Mouse (Mus musculus): Measurements from ENCODE around the gene Rbm47.
"Not testable (repeated sequence)": the region's sequence is repeated elsewhere in the genome, so short reads cannot be mapped to it uniquely, and the experiment has no call there.

Rbm47 gene

DNA sequence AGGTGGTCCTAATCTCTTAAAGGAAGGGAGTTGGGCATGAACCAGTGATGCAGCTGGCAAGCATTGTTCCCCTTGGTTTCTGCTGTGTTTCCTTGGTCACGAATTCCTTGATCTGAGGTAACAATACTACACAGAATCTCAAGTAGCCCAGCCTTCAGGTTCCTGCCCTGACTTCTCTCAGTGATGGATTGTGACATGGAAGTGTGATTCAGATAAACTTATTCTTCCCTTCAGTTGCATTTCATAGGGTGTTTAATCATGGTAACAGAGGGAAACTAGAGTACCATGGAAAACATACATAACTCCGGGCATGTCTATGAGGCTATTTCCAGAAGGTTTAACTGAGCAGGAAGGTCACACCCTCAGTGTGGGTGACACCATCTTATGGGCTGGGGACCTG, at the start of gene Rbm47:
TSS of gene Rbm47 (minus strand) at position 101 of the 400 bp plus-strand sequence.
- DNase-seq: no peak

DNA sequence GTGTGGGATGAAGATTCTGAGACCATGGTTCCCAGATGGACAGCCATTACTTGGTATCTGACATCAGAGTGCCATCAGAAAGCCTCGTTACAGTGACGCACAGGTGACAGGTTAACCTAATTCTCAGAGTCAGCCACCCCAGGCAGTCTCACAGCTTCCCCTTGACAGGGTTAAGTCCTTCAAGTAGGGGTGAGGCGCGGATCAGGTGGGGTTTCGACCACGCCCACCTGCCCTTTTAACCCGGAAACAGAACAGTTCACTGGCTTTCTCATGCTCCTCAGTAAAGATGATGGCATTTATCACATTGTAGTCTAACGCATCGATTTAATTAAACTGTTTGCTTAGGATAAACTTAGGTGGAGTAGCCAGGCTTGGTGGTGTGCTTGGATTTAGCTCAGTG, 47.7 kb upstream of the Rbm47 start:
- no peak for DNase-seq

DNA sequence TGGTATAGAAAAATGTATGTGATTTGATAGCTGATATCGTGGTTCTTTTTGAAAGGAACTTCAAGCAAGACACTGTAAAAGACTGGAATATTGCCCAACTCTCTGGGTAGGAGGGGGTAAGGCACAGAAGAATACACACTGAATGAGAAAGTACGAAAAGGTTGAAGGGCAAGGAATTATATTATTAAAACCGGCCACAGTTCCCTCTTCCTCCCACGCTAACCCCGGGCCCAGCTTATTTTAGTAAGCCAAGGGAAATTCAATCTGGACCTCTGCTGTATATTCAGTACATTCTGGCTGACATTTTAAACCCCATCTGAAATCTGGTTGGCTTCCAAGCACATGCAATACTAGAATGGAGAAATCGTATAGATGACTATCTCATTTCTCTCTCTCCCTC, 46.8 kb upstream of the Rbm47 start:
- no peak for DNase-seq

DNA sequence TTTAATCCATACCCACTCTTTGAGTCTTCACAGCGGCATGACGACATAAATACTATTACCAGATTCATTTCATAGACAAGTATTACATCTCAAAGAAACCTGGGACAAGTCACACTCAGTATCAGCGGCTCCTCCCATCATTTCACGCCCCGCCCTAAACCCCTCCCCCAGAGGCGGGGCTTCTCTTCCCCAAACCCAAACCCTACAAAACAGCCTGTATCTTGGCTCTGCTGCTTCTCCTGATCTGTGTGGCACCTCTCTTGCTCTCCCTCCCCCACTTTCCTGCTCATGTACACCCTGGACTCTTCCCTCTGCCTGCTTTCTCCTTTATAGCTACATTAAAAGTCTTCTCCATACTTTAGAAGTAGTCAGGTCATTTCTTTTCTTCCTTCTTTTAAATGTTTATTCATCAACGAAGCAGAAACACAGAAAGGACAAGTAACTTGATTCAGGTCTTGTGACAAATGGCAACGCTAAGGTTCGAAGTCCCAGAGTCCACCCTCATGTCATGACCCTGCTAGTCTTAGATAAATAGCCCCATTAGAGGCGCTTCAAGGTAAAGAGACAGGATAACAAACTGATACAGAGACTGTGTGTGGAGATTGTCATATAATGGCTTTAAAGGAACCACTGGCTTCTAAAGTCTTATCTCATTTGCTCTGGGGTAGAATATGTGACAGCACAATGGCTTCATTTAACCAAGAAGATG, 42.8 kb upstream of the Rbm47 start:
- DNase-seq: peak; percentile 65

DNA sequence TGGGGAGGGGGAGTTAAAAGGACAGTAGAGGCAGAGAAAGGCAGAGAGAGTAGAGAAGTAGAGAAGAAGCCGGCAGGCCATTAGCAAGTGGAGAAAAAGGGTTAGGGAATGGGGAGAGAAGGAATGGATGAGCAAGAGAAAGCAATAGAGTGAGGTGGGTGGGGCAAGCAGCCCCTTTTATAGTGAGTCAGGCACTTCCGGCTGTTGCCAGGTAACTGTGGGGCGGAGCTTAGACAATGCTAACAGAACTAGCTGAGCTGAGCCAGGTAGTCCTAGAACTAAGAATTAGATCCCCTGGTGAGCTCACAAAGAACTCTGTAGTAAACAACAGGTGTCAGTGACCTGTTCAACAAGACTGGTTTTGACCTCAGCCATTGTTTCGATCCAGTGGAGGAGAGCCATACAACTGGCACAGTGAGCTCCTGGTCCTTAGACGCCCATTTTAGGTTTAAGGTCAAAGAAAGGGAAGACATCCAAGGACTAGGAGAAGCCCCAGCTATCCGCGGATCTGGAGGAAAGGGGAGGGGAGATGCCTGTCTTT, 41.5 kb upstream of the Rbm47 start:
- no peak for DNase-seq

DNA sequence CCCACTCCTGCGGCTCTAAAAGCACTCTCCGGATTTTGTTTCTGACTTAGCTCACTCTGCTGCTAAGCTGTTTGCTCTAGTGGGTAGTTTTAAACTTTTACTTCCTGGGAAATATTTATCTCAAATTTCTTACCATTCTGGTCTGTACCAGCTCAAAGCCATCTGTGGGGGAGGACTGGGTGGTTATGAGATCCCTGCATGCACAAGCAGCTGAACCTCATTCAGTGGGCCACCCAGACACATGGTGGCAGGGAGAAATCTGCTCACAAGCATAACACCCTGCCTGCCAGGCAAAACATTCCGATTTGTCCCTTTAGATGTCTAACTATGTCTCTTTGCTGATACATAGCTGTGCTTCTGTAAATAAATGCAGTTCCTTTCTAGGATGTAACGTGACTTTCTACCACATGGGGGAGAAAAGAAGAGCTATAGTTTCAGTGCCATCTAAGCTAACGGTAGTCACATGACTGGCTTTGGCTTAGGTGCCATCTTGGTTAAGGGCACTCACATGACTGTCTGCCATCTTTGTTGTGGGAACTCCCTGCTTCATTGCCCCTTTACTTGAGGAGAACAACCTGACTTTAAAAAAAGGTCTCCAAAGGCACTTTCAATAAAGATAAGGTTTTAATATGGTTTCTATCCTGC, 36.7 kb upstream of the Rbm47 start:
- no peak for DNase-seq

DNA sequence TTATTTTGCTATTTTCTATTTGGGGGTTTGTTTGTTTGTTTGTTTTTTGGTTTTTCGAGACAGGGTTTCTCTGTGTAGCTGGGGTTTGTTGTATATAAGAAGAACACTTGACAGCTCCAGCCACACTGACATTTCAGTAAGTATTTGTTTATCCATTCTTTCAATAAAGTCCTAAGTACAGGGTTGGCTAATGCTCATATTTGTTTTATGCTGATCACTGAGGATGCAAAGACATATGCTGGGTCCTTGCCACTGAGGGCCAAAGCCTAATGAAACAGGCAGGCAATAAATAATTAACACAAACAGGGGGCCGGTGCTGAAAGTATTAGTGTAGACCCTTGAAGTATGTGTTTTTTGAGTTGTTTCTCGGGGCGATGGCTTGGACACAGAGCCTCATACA, 32.0 kb upstream of the Rbm47 start:
- no peak for DNase-seq

DNA sequence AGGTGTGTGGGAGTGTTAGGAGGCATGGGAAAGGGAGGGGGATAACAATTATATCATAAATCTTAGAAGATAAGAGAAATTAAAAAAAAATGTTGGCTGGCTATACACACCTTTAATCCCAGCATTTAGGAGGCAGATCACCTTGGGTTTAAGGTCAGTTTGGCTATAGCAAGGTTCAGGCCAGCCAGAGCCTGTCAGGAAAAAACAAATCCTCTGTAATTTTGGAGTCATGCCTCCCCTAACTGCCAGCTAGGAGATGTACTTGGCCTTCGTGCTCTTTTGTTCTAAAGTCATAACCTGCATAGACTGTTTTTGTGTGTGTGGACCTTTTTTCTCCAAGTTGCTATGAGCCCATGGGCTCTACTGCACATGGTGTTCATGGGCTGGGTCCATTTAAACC, 30.5 kb upstream of the Rbm47 start:
- DNase-seq: no peak

DNA sequence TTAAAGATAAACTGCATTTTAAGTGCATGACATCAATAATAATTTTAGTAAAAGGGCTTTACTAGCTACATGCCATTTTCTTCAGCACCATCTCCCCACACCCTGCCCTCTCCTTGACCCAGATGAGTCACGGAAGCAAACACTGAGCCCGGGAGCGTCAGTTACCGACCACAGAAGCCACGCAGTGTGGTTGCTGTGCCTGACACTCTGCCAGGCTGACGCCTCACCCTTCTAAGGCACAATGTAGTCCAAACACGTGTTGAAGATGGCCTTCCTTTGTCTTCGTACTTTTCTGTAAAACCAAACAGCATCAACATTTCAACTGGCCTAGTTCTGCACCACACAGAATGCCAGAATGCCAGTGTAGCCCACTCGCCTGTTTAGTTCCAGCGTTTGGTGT, 27.1 kb upstream of the Rbm47 start:
- DNase-seq: peak; percentile 13

DNA sequence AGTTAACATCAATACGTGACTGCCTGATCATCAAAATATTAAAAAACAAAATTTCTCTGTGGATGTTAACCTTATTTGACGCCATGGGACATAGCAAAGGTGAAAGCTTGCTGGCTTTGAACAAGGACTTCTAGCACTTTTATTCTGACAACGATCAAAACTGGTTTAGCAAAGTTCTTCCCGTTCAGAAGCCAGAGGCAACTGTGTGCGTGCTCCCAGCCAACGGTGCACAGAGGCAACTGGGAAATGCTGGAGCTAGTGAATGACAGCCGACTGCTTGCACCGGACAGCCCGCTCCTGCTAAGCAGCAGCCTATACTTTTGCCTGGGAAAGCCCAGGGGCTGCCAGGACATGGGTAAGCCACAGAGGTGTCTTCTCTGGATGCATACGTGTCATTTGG, 22.4 kb upstream of the Rbm47 start:
- DNase-seq: no peak

DNA sequence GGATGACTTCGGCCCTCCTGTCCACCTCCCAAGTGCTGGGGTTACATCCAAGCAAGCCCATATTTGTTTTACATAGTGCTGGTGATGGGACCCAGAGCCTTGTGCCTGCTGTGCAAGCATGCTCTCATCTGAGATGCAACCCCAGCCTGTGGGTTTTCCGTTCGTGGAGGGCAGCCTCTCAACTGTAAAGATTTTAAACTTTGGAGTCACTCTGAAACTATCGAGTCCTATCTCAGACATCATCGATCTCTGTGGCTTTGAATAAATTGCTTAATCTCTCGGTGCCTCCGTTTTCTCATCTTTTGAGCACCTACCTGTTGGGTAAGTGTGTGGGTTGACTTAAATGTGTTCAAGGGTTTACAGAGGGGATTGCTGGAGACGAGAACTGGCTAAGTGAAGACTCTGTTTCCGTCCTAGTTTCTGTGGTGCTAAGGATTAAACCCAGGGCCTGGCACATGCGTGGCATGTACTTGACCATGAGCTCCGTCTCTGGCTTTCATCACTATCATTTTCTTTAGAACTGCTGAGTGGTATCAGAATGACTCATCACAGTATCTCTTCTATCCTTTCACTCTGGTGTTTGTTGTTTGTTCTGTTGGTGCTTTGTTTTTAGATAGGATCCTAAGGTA, 20.4 kb upstream of the Rbm47 start:
- DNase-seq: no peak

DNA sequence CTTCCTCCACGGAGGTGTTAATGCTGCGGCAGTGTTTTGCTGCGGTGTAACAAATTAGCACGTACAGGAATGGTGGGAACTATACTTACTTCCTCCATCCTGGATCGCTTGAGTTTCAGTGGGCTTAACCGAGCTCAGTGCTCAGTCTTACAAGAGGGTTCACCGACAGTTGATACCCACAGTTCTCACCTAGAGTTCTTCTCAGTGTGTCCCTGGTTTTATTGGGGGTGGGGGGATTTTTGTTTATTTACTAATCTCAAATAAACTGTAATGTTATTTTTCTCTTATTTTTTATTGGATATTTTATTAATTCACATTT, 18.2 kb upstream of the Rbm47 start:
- no peak for DNase-seq

DNA sequence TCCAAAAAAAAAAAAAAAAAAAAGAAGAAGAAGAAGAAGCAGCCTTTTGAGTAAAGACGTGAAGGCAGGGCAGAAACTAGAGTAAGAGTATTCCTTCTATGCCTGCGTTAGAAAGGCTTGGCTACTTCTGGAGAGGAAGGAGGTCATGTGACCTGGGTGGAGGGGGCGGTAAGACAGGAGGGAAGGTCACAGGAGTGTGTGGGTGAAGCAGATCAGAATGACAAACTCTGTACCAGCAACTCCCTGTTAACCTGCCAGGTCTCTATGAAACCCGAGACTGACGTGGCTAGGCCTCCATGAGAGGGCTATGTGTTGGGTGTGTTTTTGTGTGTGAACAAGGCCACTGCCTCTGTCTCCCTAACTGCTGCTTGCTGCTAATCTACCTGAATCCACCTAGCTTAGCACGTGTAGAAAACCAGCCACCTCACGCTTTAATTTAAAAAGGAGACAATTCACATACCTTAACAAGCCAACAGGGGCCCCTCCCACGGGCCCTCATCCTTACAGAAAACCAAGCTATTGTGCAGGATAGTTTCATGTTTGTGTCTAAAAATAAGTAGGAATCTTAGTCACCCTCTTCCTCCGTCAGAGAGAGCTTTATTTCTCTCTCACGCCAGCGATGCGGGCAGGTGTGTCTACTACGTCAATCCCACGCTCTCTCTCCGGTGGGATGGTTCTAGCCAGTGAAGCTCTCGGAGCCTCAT, 17.7 kb upstream of the Rbm47 start:
- DNase-seq: no peak

DNA sequence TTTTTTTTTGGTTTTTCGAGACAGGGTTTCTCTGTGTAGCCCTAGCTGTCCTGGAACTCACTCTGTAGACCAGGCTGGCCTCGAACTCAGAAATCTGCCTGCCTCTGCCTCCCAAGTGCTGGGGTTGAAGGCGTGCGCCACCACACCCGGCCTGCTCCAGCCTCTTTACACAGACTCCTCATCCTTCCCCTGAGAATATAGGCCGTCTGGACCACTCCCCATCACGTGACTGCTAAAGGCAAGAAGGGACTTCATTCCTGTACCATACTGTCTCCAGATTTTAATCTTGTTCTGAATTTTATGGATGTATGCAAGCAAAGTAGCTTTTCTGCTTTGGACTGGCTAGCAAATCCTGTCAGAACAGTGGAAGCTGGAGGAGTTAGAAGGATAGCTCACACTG, 15.7 kb upstream of the Rbm47 start:
- DNase-seq: not testable (repeated sequence)

DNA sequence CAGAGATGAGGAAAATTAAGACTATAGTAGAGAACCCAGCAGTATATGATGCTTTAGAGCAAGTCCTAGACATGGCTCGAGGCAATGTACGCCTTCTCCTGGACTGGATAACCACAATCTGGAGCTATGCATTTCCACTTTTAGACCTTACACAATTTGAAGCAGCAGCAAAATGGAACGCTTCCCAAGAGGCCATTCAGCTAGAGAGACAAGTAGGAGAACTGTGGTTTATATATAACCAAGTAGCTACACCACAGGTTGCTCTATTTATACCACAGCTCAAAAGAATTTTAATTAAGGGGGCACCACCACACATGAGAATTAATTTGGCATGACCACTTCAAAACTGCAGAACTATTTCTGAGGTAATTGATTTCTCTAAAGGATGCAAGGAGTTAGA, 9.2 kb upstream of the Rbm47 start:
- no peak for DNase-seq

DNA sequence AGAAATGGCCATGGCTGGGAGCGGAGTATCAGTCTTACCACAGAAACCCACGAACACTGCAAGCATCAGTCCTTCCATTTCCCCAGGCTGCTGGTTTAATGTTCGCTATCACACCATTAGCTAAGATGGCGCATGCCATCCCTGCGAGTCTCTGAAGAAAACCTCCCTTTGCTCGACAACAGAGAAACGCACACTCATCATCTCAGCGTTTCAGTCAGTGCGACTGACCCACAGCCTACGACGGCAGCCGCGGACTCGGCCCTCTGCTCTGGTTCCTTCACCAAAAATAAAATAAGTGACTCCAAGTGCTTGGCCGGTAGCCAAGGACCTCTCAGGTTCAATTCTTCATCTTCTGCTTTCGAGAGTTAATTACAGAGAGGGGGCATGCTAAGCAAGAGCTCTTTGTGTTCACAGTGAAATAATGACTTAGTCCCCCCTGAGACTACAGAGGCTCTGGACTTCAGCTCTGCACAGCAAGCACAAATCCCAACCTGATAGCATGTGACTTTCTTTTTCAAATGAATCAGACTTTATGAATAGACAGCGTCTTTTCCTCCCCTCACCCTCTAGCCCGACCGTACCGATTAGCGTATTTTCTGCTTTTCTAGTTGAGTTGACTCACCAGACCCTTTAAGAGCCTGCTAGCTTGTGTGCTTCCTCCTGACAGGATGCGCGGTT, 1.4 kb upstream of the Rbm47 start:
- DNase-seq: no peak

DNA sequence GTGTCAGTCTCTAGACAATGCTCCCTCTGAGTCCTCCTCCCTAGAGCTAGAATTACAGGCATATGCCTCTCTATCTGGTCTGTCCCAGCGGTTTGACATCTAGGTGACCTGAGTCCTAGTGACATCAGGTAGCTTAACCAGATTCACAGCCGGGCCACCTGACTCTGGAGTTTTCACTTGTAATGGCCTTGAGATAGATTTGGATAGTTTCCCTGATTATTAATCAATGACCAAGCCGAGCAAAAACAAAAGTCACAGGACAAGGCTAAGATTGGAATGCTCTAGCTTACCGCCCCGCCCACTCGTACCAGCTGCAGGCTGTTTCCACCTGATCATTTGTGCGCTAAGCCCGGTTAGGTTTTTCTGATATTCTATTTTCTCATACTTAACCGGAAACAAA, 2.3 kb downstream of the Rbm47 start:
- no peak for DNase-seq

DNA sequence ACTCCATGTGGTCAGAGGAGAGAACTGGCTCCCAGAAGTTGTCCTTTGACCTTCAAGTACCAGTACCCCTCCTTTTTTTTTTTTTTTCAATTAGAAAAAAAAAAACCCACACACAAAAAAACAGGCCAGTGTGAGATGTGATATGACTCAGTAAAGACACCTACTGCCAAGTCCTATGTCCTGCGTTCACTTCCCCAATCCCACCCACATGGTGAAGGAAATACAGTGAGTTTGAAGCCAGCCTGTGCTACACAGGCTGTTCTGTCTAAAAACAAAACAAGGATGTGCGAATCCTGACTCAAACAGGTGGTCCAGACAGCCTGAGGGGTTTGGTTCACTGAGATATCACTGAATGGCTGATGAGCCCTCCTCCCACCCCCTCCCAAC, 3.8 kb downstream of the Rbm47 start:
- DNase-seq: no peak

DNA sequence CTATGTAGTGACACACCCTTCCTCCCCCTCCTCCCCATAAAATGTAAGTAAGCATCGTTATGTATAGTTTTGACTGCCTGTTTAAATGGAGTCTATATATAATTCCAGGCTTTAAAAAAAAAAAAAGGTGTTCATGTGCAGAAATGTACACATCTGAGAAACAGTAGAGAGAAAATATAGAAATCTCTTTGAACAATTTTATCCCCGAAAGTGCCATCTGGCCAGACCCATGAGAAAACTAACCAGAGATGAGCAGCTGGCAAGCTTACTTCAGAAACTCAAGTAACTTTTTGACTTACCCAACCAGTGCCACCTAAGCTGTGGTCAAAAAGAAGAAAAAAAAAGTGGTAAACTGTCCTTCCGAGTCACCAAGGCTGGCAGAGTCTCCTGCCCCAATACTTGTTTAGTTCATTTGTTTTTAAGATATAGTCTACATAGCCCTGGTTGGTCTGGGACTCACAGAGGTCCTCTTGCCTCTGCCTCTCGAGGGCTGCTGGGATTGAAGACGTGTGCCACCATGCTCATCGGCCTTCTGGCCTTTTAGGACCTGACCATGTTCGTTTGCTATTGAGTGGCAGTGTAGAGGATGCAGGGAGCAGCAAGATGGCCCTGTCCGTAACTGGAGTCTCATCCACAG, 4.3 kb downstream of the Rbm47 start:
- no peak for DNase-seq

DNA sequence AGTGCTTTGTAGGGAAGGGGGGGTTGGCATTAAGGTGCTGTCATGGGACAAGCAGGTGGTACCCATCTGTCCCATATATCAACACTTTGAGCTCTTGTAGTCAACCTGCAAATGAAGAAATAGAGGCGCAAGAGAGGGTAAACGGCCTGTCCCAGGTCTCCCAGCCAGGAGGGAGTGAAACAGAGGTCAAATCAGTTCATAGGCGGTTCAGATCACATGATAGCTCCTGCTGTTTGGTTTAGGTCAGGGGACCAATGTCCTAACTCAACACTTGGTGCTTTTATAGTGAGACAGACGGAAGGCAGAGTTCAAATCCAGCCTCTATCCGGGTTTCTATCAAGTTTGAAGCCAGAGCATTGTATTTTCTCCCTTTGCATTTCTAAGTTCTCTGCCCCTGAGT, 6.0 kb downstream of the Rbm47 start:
- no peak for DNase-seq

DNA sequence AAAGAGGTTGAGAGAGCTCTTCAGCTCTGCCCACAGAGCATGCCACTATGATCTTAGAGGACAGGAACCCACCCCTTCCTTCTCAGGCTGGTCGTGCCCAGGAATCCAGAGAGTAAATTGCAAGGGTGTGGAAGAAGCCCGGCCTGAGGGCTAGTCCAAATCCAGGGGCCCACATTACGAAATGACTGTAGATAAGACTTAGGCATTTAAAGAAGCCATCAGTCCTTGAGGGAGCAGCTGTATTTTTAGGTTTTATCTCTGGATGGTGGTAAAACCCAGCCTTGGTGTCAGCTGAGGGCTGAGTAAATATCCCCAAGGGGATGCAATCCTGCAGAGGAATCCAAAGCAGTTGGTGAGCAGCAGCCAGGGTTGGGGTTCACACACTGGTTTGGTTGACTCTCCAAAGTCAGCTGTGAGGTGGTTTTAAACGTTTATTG, 6.7 kb downstream of the Rbm47 start:
- no peak for DNase-seq

DNA sequence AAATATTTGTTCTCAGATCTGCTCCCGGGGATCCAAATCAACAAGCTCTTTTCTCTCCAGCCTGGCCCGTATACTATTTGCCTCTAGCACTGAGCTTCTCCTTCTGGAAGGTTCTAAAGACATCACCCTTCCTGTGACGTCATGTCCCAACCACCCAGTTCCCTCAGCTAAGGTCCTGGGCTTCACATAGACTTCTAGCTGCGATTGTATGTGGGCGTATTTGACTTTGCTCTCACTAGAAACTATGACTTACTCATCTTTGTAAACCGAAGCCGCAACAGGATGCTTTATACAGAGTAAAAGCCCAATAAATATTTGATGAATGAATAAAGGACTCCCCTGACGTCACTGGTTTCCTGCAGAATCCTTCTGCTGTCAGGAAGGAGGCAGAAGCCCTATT, 7.2 kb downstream of the Rbm47 start:
- DNase-seq: no peak

All from liver (tissue).